Mouse (Mus musculus) thymus, adult 2 months (tissue): ENCODE results near the gene C1s2.

ENCODE experiments used
- CTCF ChIP-seq: fragments of 200-500 bp; IDR thresholded peaks from 2 replicates; pipeline ENCODE4 v1.5.1; 2012; ENCODE audit warnings: mild to moderate bottlenecking, control low read depth, low read length, moderate library complexity, borderline replicate concordance; ENCODE audit not compliant: control insufficient read depth, poor library complexity, insufficient read depth; ENCODE audit errors: extremely low read depth
- POLR2A ChIP-seq: fragments of 200-500 bp; IDR thresholded peaks from 2 replicates; pipeline ENCODE4 v1.6.1; 2012; ENCODE audit warnings: mild to moderate bottlenecking, low read length, control low read depth, moderate library complexity; ENCODE audit not compliant: control insufficient read depth, poor library complexity, insufficient read depth; ENCODE audit errors: extremely low read depth

- TF ChIP-seq CTCF, result no peak
- no peak for TF ChIP-seq POLR2A
Measured at GRCm38 (mm10) chr6:124655893-124656292, 20.0 kb upstream of the C1s2 start.
